Mouse (Mus musculus): ENCODE data around the gene Itpk1. TPM values are rescaled to one million over a fixed set of nuclear protein-coding genes. Genes with fewer than 3 reads are reported as not detected.
A peak's percentile ranks its signal among the peaks of the same experiment; 100 is the strongest.

Itpk1 gene
- polyA plus RNA-seq, 1 experiment from 2014 or later: 26.1 TPM

GRCm38 (mm10) chr12:102686321-102686720, 18.4 kb downstream of the Itpk1 start:
- ATAC-seq (ENCODE audit: insufficient read depth, low FRiP score, low TSS enrichment) (no peak), DNase-seq (ENCODE audit: low spot score) (no peak)
- Histone ChIP-seq H3K36me3 (ENCODE audit: control insufficient read depth, insufficient read depth, low read length) (no peaks in the 10 kb centered on the region), H3K4me1 (ENCODE audit: control insufficient read depth, insufficient read depth, low read length) (no peaks in the 10 kb centered on the region; the same call in 1 of the 2 replicates), H3K4me2 (ENCODE audit: low read depth) (no peak overlapping the region), H3K27me3 (ENCODE audit: control insufficient read depth, insufficient read depth, low read length) (no peaks in the 10 kb centered on the region), H3K4me3 (ENCODE audit: low read depth, low read length) (no peak overlapping the region), H3K9me3 (ENCODE audit: control insufficient read depth, low read length) (no peaks in the 10 kb centered on the region), H3K27ac (ENCODE audit: low read depth, low read length) (no peak overlapping the region), H3K9ac (ENCODE audit: low read length) (no peak overlapping the region)
- WGBS: 91% methylated on average over 5 of the region's 5 CpGs

- 35% methylated on average over 9 of the region's 9 CpGs for WGBS
- no peak overlapping the region for H3K27ac ChIP-seq (ENCODE audit: low read depth, low read length)
- DNase-seq (ENCODE audit: low spot score) (no peak), ATAC-seq (ENCODE audit: insufficient read depth, low FRiP score, low TSS enrichment) (no peak)
- H3K4me3 ChIP-seq (ENCODE audit: low read depth, low read length): no peak overlapping the region
- H3K36me3 ChIP-seq (ENCODE audit: control insufficient read depth, insufficient read depth, low read length): no peaks in the 10 kb centered on the region
- H3K27me3 ChIP-seq (ENCODE audit: control insufficient read depth, insufficient read depth, low read length): no peaks in the 10 kb centered on the region
- no peaks in the 10 kb centered on the region for H3K9me3 ChIP-seq (ENCODE audit: control insufficient read depth, low read length)
- H3K9ac ChIP-seq (ENCODE audit: low read length): no peak overlapping the region
- no peaks in the 10 kb centered on the region; the same call in 1 of the 2 replicates for H3K4me1 ChIP-seq (ENCODE audit: control insufficient read depth, insufficient read depth, low read length)
- H3K4me2 ChIP-seq (ENCODE audit: low read depth): no peak overlapping the region
Observed at GRCm38 (mm10) chr12:102685523-102685931, 19.2 kb downstream of the Itpk1 start.

GRCm38 (mm10) chr12:102684720-102685386, 19.9 kb downstream of the Itpk1 start:
- no peak for ATAC-seq (ENCODE audit: insufficient read depth, low FRiP score, low TSS enrichment)
- no peak for DNase-seq (ENCODE audit: low spot score)
- H3K9me3 ChIP-seq (ENCODE audit: control insufficient read depth, low read length): no peaks in the 10 kb centered on the region
- no peak overlapping the region for H3K4me2 ChIP-seq (ENCODE audit: low read depth)
- no peak overlapping the region for H3K9ac ChIP-seq (ENCODE audit: low read length)
- H3K4me3 ChIP-seq (ENCODE audit: low read depth, low read length): no peak overlapping the region
- no peaks in the 10 kb centered on the region for H3K27me3 ChIP-seq (ENCODE audit: control insufficient read depth, insufficient read depth, low read length)
- H3K27ac ChIP-seq (ENCODE audit: low read depth, low read length): no peak overlapping the region
- no peaks in the 10 kb centered on the region; the same call in 1 of the 2 replicates for H3K4me1 ChIP-seq (ENCODE audit: control insufficient read depth, insufficient read depth, low read length)
- H3K36me3 ChIP-seq (ENCODE audit: control insufficient read depth, insufficient read depth, low read length): no peaks in the 10 kb centered on the region
- 73% methylated on average over 3 of the region's 3 CpGs for WGBS

- WGBS: 82% methylated on average over 5 of the region's 5 CpGs
- H3K4me3 ChIP-seq (ENCODE audit: low read depth, low read length): no peak overlapping the region
- peaks cover under 1% of the 10 kb centered on the region for H3K4me1 ChIP-seq (ENCODE audit: control insufficient read depth, insufficient read depth, low read length)
- no peak overlapping the region for H3K27ac ChIP-seq (ENCODE audit: low read depth, low read length)
- H3K36me3 ChIP-seq (ENCODE audit: control insufficient read depth, insufficient read depth, low read length): no peaks in the 10 kb centered on the region
- ATAC-seq (ENCODE audit: insufficient read depth, low FRiP score, low TSS enrichment) (no peak), DNase-seq (ENCODE audit: low spot score) (no peak)
- no peak overlapping the region for H3K4me2 ChIP-seq (ENCODE audit: low read depth)
- no peaks in the 10 kb centered on the region for H3K27me3 ChIP-seq (ENCODE audit: control insufficient read depth, insufficient read depth, low read length)
- no peaks in the 10 kb centered on the region for H3K9me3 ChIP-seq (ENCODE audit: control insufficient read depth, low read length)
- no peak overlapping the region for H3K9ac ChIP-seq (ENCODE audit: low read length)
Observed at GRCm38 (mm10) chr12:102683979-102684378, 20.8 kb downstream of the Itpk1 start.

- ATAC-seq (ENCODE audit: insufficient read depth, low FRiP score, low TSS enrichment): no peak
- H3K4me1 ChIP-seq (ENCODE audit: control insufficient read depth, insufficient read depth, low read length): peaks cover 4% of the 10 kb centered on the region
Observed at GRCm38 (mm10) chr12:102683438-102683837, 21.3 kb downstream of the Itpk1 start.

GRCm38 (mm10) chr12:102682722-102683299, 21.9 kb downstream of the Itpk1 start:
- no peaks in the 10 kb centered on the region for H3K36me3 ChIP-seq (ENCODE audit: control insufficient read depth, insufficient read depth, low read length)
- no peak overlapping the region for H3K4me3 ChIP-seq (ENCODE audit: low read depth, low read length)
- DNase-seq (ENCODE audit: low spot score) (no peak), ATAC-seq (ENCODE audit: insufficient read depth, low FRiP score, low TSS enrichment) (no peak)
- 80% methylated on average over 7 of the region's 7 CpGs for WGBS
- H3K9ac ChIP-seq (ENCODE audit: low read length): no peak overlapping the region
- H3K27me3 ChIP-seq (ENCODE audit: control insufficient read depth, insufficient read depth, low read length): no peaks in the 10 kb centered on the region
- no peaks in the 10 kb centered on the region for H3K9me3 ChIP-seq (ENCODE audit: control insufficient read depth, low read length)
- H3K4me1 ChIP-seq (ENCODE audit: control insufficient read depth, insufficient read depth, low read length): peaks cover 4% of the 10 kb centered on the region
- no peak overlapping the region for H3K4me2 ChIP-seq (ENCODE audit: low read depth)
- no peak overlapping the region for H3K27ac ChIP-seq (ENCODE audit: low read depth, low read length)

More at GRCm38 (mm10) chr12:102683438-102683837, 21.3 kb downstream of the Itpk1 start:
- Histone ChIP-seq H3K9me3 (ENCODE audit: control insufficient read depth, low read length) (no peaks in the 10 kb centered on the region), H3K27me3 (ENCODE audit: control insufficient read depth, insufficient read depth, low read length) (no peaks in the 10 kb centered on the region), H3K36me3 (ENCODE audit: control insufficient read depth, insufficient read depth, low read length) (no peaks in the 10 kb centered on the region), H3K9ac (ENCODE audit: low read length) (no peak overlapping the region), H3K27ac (ENCODE audit: low read depth, low read length) (no peak overlapping the region), H3K4me3 (ENCODE audit: low read depth, low read length) (no peak overlapping the region), H3K4me2 (ENCODE audit: low read depth) (no peak overlapping the region)
- 82% methylated on average over 6 of the region's 6 CpGs for WGBS
- DNase-seq (ENCODE audit: low spot score): no peak

- DNase-seq (ENCODE audit: low spot score): no peak
Observed at GRCm38 (mm10) chr12:102682085-102682484, 22.6 kb downstream of the Itpk1 start.

GRCm38 (mm10) chr12:102681590-102681989, 23.1 kb downstream of the Itpk1 start:
- ATAC-seq (ENCODE audit: insufficient read depth, low FRiP score, low TSS enrichment) (no peak), DNase-seq (ENCODE audit: low spot score) (no peak)
- H3K36me3 ChIP-seq (ENCODE audit: control insufficient read depth, insufficient read depth, low read length): no peaks in the 10 kb centered on the region
- H3K27ac ChIP-seq (ENCODE audit: low read depth, low read length): no peak overlapping the region
- no peaks in the 10 kb centered on the region for H3K9me3 ChIP-seq (ENCODE audit: control insufficient read depth, low read length)
- no peaks in the 10 kb centered on the region for H3K27me3 ChIP-seq (ENCODE audit: control insufficient read depth, insufficient read depth, low read length)
- H3K4me3 ChIP-seq (ENCODE audit: low read depth, low read length): no peak overlapping the region
- 80% methylated on average over 7 of the region's 7 CpGs for WGBS
- H3K9ac ChIP-seq (ENCODE audit: low read length): no peak overlapping the region
- peaks cover 4% of the 10 kb centered on the region for H3K4me1 ChIP-seq (ENCODE audit: control insufficient read depth, insufficient read depth, low read length)
- no peak overlapping the region for H3K4me2 ChIP-seq (ENCODE audit: low read depth)

More at GRCm38 (mm10) chr12:102682085-102682484, 22.6 kb downstream of the Itpk1 start:
- peaks cover 4% of the 10 kb centered on the region for H3K4me1 ChIP-seq (ENCODE audit: control insufficient read depth, insufficient read depth, low read length)
- no peak overlapping the region for H3K4me3 ChIP-seq (ENCODE audit: low read depth, low read length)
- no peaks in the 10 kb centered on the region for H3K36me3 ChIP-seq (ENCODE audit: control insufficient read depth, insufficient read depth, low read length)
- 90% methylated on average over 5 of the region's 5 CpGs for WGBS
- H3K4me2 ChIP-seq (ENCODE audit: low read depth): no peak overlapping the region
- H3K9me3 ChIP-seq (ENCODE audit: control insufficient read depth, low read length): no peaks in the 10 kb centered on the region
- ATAC-seq (ENCODE audit: insufficient read depth, low FRiP score, low TSS enrichment): no peak
- no peak overlapping the region for H3K9ac ChIP-seq (ENCODE audit: low read length)
- H3K27ac ChIP-seq (ENCODE audit: low read depth, low read length): no peak overlapping the region
- no peaks in the 10 kb centered on the region for H3K27me3 ChIP-seq (ENCODE audit: control insufficient read depth, insufficient read depth, low read length)

- WGBS: 40% methylated on average over 6 of the region's 6 CpGs
- no peak for ATAC-seq (ENCODE audit: insufficient read depth, low FRiP score, low TSS enrichment)
- Histone ChIP-seq H3K4me3 (ENCODE audit: low read depth, low read length) (no peak overlapping the region), H3K36me3 (ENCODE audit: control insufficient read depth, insufficient read depth, low read length) (no peaks in the 10 kb centered on the region), H3K9ac (ENCODE audit: low read length) (no peak overlapping the region), H3K27ac (ENCODE audit: low read depth, low read length) (no peak overlapping the region), H3K4me1 (ENCODE audit: control insufficient read depth, insufficient read depth, low read length) (peaks cover 4% of the 10 kb centered on the region; the same call in 1 of the 2 replicates), H3K27me3 (ENCODE audit: control insufficient read depth, insufficient read depth, low read length) (no peaks in the 10 kb centered on the region), H3K4me2 (ENCODE audit: low read depth) (no peak overlapping the region), H3K9me3 (ENCODE audit: control insufficient read depth, low read length) (no peaks in the 10 kb centered on the region)
- peak; percentile 44 for DNase-seq (ENCODE audit: low spot score)
Observed at GRCm38 (mm10) chr12:102678820-102679219, 25.9 kb downstream of the Itpk1 start.
